Mouse (Mus musculus) forebrain, embryonic 12.5 days (tissue): Measurements from ENCODE around the gene Zfp385a. TPM values are rescaled to one million over a fixed set of nuclear protein-coding genes. Genes with fewer than 3 reads are reported as not detected.

ENCODE experiments used
- ATAC-seq: fragments of 200-750 bp; cut with Nextera tagmentation; 2 replicates; pipeline ENCODE4 v1.8.0; 2017; ENCODE audit warnings: moderate TSS enrichment; ENCODE audit not compliant: low FRiP score
- H3K27ac ChIP-seq: fragments of 300-500 bp; sonication (generic); 2 replicates; pipeline ENCODE4 v1.5.1; 2016; ENCODE audit warnings: mild to moderate bottlenecking
- H3K27me3 ChIP-seq: fragments of 300-500 bp; sonication (generic); 2 replicates; pipeline ENCODE4 v1.6.1; 2016; ENCODE audit warnings: mild to moderate bottlenecking
- H3K36me3 ChIP-seq: fragments of 300-500 bp; sonication (generic); replicated peaks from 2 replicates; pipeline ENCODE4 v1.6.1; 2016; ENCODE audit warnings: mild to moderate bottlenecking
- H3K4me1 ChIP-seq: fragments of 300-500 bp; sonication (generic); 2 replicates; pipeline ENCODE4 v1.6.1; 2016
- H3K4me2 ChIP-seq: fragments of 300-500 bp; sonication (generic); 2 replicates; pipeline ENCODE4 v1.6.1; 2016; ENCODE audit warnings: mild to moderate bottlenecking, moderate library complexity
- H3K4me3 ChIP-seq: fragments of 300-500 bp; sonication (generic); replicated peaks from 2 replicates; pipeline ENCODE4 v1.5.1; 2016; ENCODE audit warnings: mild to moderate bottlenecking
- H3K9ac ChIP-seq: fragments of 300-500 bp; sonication (generic); 2 replicates; pipeline ENCODE4 v1.6.1; 2016; ENCODE audit warnings: mild to moderate bottlenecking
- H3K9me3 ChIP-seq: fragments of 300-500 bp; sonication (generic); 2 replicates; pipeline ENCODE4 v1.6.1; 2016
- WGBS: fragments of 180-500 bp; shearing (Covaris S2); methylation state at CpG from one replicate; pipeline ENCODE4 v1.1.7; 2016; 5-methylcytosine and 5-hydroxymethylcytosine counted together
- polyA plus RNA-seq: library from polyadenylated mRNA; unstranded; fragments of >200 nt; fragmentation: Nextera tagmentation; extraction: Ambion mirVana; gene quantifications from 2 replicates; pipeline ENCODE4 v1.2.1, GENCODE M21; 2016

The Zfp385a gene
- polyA plus RNA-seq, 1 experiment from 2014 or later, result 16.1 TPM

- H3K4me2 ChIP-seq, result no peak overlapping the region
- H3K4me1 ChIP-seq, result peaks cover 12% of the 10 kb centered on the region
- no peak for ATAC-seq
- H3K27me3 ChIP-seq, result peaks cover 5% of the 10 kb centered on the region; the same call in 1 of the 2 replicates
- no peak overlapping the region for H3K9ac ChIP-seq
- 89% methylated on average over 5 of the region's 5 CpGs for WGBS
- no peak overlapping the region for H3K4me3 ChIP-seq
- H3K9me3 ChIP-seq, result no peaks in the 10 kb centered on the region
- 0 out of 2 replicates have a peak, but pooled peaks cover 11% of the 10 kb centered on the region for H3K36me3 ChIP-seq
- no peak overlapping the region for H3K27ac ChIP-seq
Measured at GRCm38 (mm10) chr15:103359869-103360602, 20.1 kb upstream of the Zfp385a start.

- Histone ChIP-seq H3K36me3 (0 out of 2 replicates have a peak, but pooled peaks cover 11% of the 10 kb centered on the region), H3K27ac (no peak overlapping the region), H3K9me3 (no peaks in the 10 kb centered on the region), H3K4me2 (no peak overlapping the region), H3K4me3 (no peak overlapping the region), H3K27me3 (peaks cover under 1% of the 10 kb centered on the region; the same call in 1 of the 2 replicates), H3K4me1 (peaks cover 5% of the 10 kb centered on the region), H3K9ac (no peak overlapping the region)
- ATAC-seq, result no peak
- WGBS, result 75% methylated on average over 1 of the region's 1 CpGs
Measured at GRCm38 (mm10) chr15:103359122-103359510, 19.2 kb upstream of the Zfp385a start.

GRCm38 (mm10) chr15:103358278-103359121, 18.6 kb upstream of the Zfp385a start:
- peaks cover 5% of the 10 kb centered on the region for H3K4me1 ChIP-seq
- no peaks in the 10 kb centered on the region for H3K27me3 ChIP-seq
- H3K4me3 ChIP-seq, result no peak overlapping the region
- 39% methylated on average over 4 of the region's 4 CpGs for WGBS
- ATAC-seq, result peak; percentile 41; the same call in 1 of the 2 replicates
- H3K4me2 ChIP-seq, result no peak overlapping the region
- H3K9ac ChIP-seq, result no peak overlapping the region
- no peak overlapping the region for H3K27ac ChIP-seq
- H3K36me3 ChIP-seq, result 0 out of 2 replicates have a peak, but pooled peaks cover 11% of the 10 kb centered on the region
- no peaks in the 10 kb centered on the region for H3K9me3 ChIP-seq

- Histone ChIP-seq H3K9ac (no peak overlapping the region), H3K9me3 (no peaks in the 10 kb centered on the region), H3K4me3 (no peak overlapping the region), H3K27ac (no peak overlapping the region), H3K27me3 (no peaks in the 10 kb centered on the region), H3K36me3 (0 out of 2 replicates have a peak, but pooled peaks cover 11% of the 10 kb centered on the region), H3K4me1 (peaks cover 5% of the 10 kb centered on the region), H3K4me2 (no peak overlapping the region)
- 80% methylated on average over 4 of the region's 4 CpGs for WGBS
- no peak for ATAC-seq
Measured at GRCm38 (mm10) chr15:103357817-103358216, 17.9 kb upstream of the Zfp385a start.

- Histone ChIP-seq H3K27ac (no peak overlapping the region), H3K4me3 (no peak overlapping the region), H3K4me2 (no peak overlapping the region), H3K4me1 (peaks cover 5% of the 10 kb centered on the region), H3K9ac (no peak overlapping the region), H3K9me3 (no peaks in the 10 kb centered on the region), H3K27me3 (no peaks in the 10 kb centered on the region), H3K36me3 (peaks cover 14% of the 10 kb centered on the region)
- ATAC-seq, result no peak
- 76% methylated on average over 4 of the region's 4 CpGs for whole genome bisulfite sequencing
Measured at GRCm38 (mm10) chr15:103356130-103356529, 16.2 kb upstream of the Zfp385a start.

GRCm38 (mm10) chr15:103355420-103355819, 15.5 kb upstream of the Zfp385a start:
- peaks cover 5% of the 10 kb centered on the region for H3K4me1 ChIP-seq

GRCm38 (mm10) chr15:103354690-103355089, 14.8 kb upstream of the Zfp385a start:
- Histone ChIP-seq H3K36me3 (peaks cover 27% of the 10 kb centered on the region), H3K9me3 (no peaks in the 10 kb centered on the region), H3K27me3 (no peaks in the 10 kb centered on the region), H3K4me1 (peaks cover 5% of the 10 kb centered on the region), H3K27ac (no peak overlapping the region), H3K4me3 (no peak overlapping the region), H3K9ac (no peak overlapping the region), H3K4me2 (no peak overlapping the region)
- WGBS, result 85% methylated on average over 2 of the region's 2 CpGs
- no peak for ATAC-seq

More at GRCm38 (mm10) chr15:103355420-103355819, 15.5 kb upstream of the Zfp385a start:
- Histone ChIP-seq H3K27ac (no peak overlapping the region), H3K9ac (no peak overlapping the region), H3K27me3 (no peaks in the 10 kb centered on the region), H3K9me3 (no peaks in the 10 kb centered on the region), H3K4me3 (no peak overlapping the region), H3K4me2 (no peak overlapping the region), H3K36me3 (peaks cover 21% of the 10 kb centered on the region)
- 84% methylated on average over 4 of the region's 4 CpGs for WGBS
- ATAC-seq, result no peak

- Histone ChIP-seq H3K9ac (no peak overlapping the region), H3K27me3 (no peaks in the 10 kb centered on the region), H3K4me1 (no peaks in the 10 kb centered on the region), H3K36me3 (peaks cover 33% of the 10 kb centered on the region), H3K27ac (no peak overlapping the region), H3K4me2 (no peak overlapping the region), H3K9me3 (no peaks in the 10 kb centered on the region), H3K4me3 (no peak overlapping the region)
- ATAC-seq, result 0 out of 2 replicates have a peak, but pooled peaks have one; percentile 14
- 92% methylated on average over 11 of the region's 11 CpGs for WGBS
Measured at GRCm38 (mm10) chr15:103353511-103354256, 13.8 kb upstream of the Zfp385a start.

GRCm38 (mm10) chr15:103352856-103353255, 13.0 kb upstream of the Zfp385a start:
- H3K27me3 ChIP-seq, result no peaks in the 10 kb centered on the region
- H3K4me3 ChIP-seq, result no peak overlapping the region
- no peak overlapping the region for H3K27ac ChIP-seq
- H3K4me2 ChIP-seq, result no peak overlapping the region
- ATAC-seq, result peak; percentile 37; the same call in 1 of the 2 replicates
- no peak overlapping the region for H3K9ac ChIP-seq
- 42% methylated on average over 4 of the region's 4 CpGs for WGBS
- no peaks in the 10 kb centered on the region for H3K4me1 ChIP-seq
- H3K9me3 ChIP-seq, result no peaks in the 10 kb centered on the region
- H3K36me3 ChIP-seq, result peaks cover 33% of the 10 kb centered on the region

- H3K4me2 ChIP-seq, result no peak overlapping the region
- H3K9me3 ChIP-seq, result no peaks in the 10 kb centered on the region
- H3K9ac ChIP-seq, result no peak overlapping the region
- WGBS, result 9% methylated on average over 2 of the region's 2 CpGs
- ATAC-seq, result peak; percentile 9; the same call in 1 of the 2 replicates
- H3K27me3 ChIP-seq, result no peaks in the 10 kb centered on the region
- H3K4me1 ChIP-seq, result no peaks in the 10 kb centered on the region
- no peak overlapping the region for H3K27ac ChIP-seq
- H3K36me3 ChIP-seq, result peaks cover 33% of the 10 kb centered on the region
- no peak overlapping the region for H3K4me3 ChIP-seq
Measured at GRCm38 (mm10) chr15:103347275-103347684, 7.4 kb upstream of the Zfp385a start.

- Histone ChIP-seq H3K36me3 (peaks cover 26% of the 10 kb centered on the region), H3K9ac (no peak overlapping the region), H3K4me1 (peaks cover 13% of the 10 kb centered on the region), H3K4me2 (no peak overlapping the region), H3K27me3 (peaks cover 14% of the 10 kb centered on the region), H3K9me3 (no peaks in the 10 kb centered on the region), H3K27ac (no peak overlapping the region), H3K4me3 (no peak overlapping the region)
- no peak for ATAC-seq
- WGBS, result 88% methylated on average over 6 of the region's 6 CpGs
Measured at GRCm38 (mm10) chr15:103345789-103346188, 5.9 kb upstream of the Zfp385a start.

GRCm38 (mm10) chr15:103343556-103343955, 3.7 kb upstream of the Zfp385a start:
- Histone ChIP-seq H3K4me1 (peaks cover 34% of the 10 kb centered on the region), H3K9ac (no peak overlapping the region), H3K9me3 (no peaks in the 10 kb centered on the region), H3K27ac (no peak overlapping the region), H3K4me3 (no peak overlapping the region), H3K27me3 (peaks cover 37% of the 10 kb centered on the region), H3K4me2 (no peak overlapping the region), H3K36me3 (peaks cover 10% of the 10 kb centered on the region; the same call in 1 of the 2 replicates)
- no peak for ATAC-seq
